Mouse (Mus musculus) lung, adult 2 months (tissue): ENCODE measurements around the gene Fam189a1.

ENCODE experiments used
- CTCF ChIP-seq: fragments of 200-500 bp; IDR thresholded peaks from 2 replicates; pipeline ENCODE4 v1.5.1; 2011; ENCODE audit warnings: mild to moderate bottlenecking, low read length, control low read depth; ENCODE audit not compliant: insufficient read depth
- POLR2A ChIP-seq: fragments of 200-500 bp; IDR thresholded peaks from 2 replicates; pipeline ENCODE4 v1.6.1; 2011; ENCODE audit warnings: low read depth, mild to moderate bottlenecking, control low read depth, low read length, borderline replicate concordance; ENCODE audit errors: extremely low read depth

- TF ChIP-seq CTCF = no peak
- TF ChIP-seq POLR2A = no peak
Observed at GRCm38 (mm10) chr7:64896587-64896986, 259.8 kb downstream of the Fam189a1 start.
